Mouse (Mus musculus): ENCODE results near the gene Qars. TPM values are rescaled to one million over a fixed set of nuclear protein-coding genes. Genes with fewer than 3 reads are reported as not detected.
A peak's percentile ranks its signal among the peaks of the same experiment; 100 is the strongest.

Gene Qars
- polyA plus RNA-seq, 1 experiment from 2014 or later = 119 TPM

DNA sequence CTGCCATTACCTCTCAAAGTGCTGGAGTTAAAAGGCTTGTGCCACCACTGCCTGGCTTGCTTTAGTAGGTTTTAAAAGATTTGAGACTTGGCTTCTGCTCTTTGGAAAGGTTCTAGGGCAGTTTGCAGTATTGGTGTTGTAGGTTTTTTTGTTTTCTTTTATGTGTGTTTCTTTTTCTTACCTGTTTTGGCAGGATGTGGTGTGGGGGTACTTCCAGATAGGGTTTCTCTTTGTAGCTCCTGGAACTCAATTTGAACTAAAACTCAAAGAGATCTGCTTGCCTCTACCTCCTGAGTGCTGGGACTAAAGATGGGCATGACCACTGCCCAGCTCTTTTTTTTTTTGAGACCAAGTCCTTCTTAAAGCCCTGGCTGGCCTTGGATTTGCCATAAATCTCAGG, 33.3 kb downstream of the Qars start:
- Histone ChIP-seq H3K36me3 (ENCODE audit: control insufficient read depth, insufficient read depth, low read length) (peaks cover 93% of the 10 kb centered on the region), H3K4me2 (ENCODE audit: low read length) (no peak overlapping the region)
- ATAC-seq (replicated peaks; ENCODE audit: low FRiP score, low TSS enrichment, low read depth) = no peak

DNA sequence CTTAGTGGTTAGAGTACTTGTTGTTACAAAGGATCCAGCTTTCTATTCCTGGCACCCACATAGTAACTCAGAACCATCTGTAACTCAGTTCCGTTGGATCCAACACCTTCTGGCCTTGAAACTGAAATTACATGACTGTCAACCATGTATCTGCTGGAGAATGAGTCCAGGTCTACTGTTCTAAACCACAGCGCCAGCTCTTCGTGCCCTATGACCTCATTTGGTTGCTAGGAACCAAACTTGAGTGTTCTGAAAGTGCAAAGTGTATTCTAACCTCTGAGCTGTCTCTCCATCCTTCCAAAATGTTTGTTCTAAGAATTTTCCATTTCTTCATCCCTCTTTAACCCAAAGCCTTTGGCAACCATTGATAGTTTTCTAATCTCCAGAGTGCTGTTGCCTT, 38.5 kb downstream of the Qars start:
- H3K36me3 ChIP-seq (ENCODE audit: control insufficient read depth, insufficient read depth, low read length) = peaks cover 92% of the 10 kb centered on the region
- H3K4me2 ChIP-seq (ENCODE audit: low read length) = no peak overlapping the region
- no peaks in the 10 kb centered on the region for H3K9me3 ChIP-seq (ENCODE audit: control insufficient read depth, low read length)
- H3K9ac ChIP-seq (ENCODE audit: low read length) = no peak overlapping the region
- DNase-seq (ENCODE audit: low spot score) (no peak), ATAC-seq (replicated peaks; ENCODE audit: low FRiP score, low TSS enrichment, low read depth) (no peak)
- no peak overlapping the region for H3K4me3 ChIP-seq (ENCODE audit: low read depth, low read length)
- H3K27ac ChIP-seq (ENCODE audit: low read depth) = no peak overlapping the region
- H3K27me3 ChIP-seq (replicated peaks; ENCODE audit: control insufficient read depth, insufficient read depth, low read length) = no peaks in the 10 kb centered on the region
- WGBS = 93% methylated on average over 3 of the region's 3 CpGs
- no peaks in the 10 kb centered on the region for H3K4me1 ChIP-seq (replicated peaks; ENCODE audit: control insufficient read depth, insufficient read depth, low read length)

More for the DNA sequence above, 33.3 kb downstream of the Qars start:
- H3K9ac ChIP-seq (ENCODE audit: low read length) = no peak overlapping the region
- H3K4me1 ChIP-seq (replicated peaks; ENCODE audit: control insufficient read depth, insufficient read depth, low read length) = no peaks in the 10 kb centered on the region
- no peak overlapping the region for H3K4me3 ChIP-seq (ENCODE audit: low read depth, low read length)
- no peak overlapping the region for H3K27ac ChIP-seq (ENCODE audit: low read depth)
- no peak for DNase-seq (ENCODE audit: low spot score)
- no peaks in the 10 kb centered on the region for H3K9me3 ChIP-seq (ENCODE audit: control insufficient read depth, low read length)
- H3K27me3 ChIP-seq (replicated peaks; ENCODE audit: control insufficient read depth, insufficient read depth, low read length) = no peaks in the 10 kb centered on the region

DNA sequence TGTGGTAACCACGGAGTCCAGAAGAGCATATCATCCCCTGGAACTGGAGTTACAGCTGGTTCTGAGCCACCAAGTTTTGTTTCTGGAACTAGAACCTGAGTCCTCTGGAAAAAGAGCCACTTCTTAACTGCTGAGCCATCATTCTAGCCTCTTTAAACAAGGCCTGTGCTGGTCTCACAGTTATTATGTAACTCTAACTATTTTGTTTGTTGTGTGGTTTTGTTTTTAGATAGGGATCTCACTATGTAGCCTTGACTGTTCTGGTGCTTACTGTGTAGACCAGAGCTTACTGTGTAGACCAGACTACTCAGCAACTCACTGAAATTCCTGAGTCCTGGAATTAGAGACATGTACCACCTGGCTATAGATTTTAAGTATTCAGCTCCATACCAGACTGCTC, 39.4 kb downstream of the Qars start:
- no peaks in the 10 kb centered on the region for H3K27me3 ChIP-seq (replicated peaks; ENCODE audit: control insufficient read depth, insufficient read depth, low read length)
- peaks cover 90% of the 10 kb centered on the region for H3K36me3 ChIP-seq (ENCODE audit: control insufficient read depth, insufficient read depth, low read length)
- no peak overlapping the region for H3K4me2 ChIP-seq (ENCODE audit: low read length)
- 96% methylated on average over 1 of the region's 1 CpGs for whole genome bisulfite sequencing
- no peak overlapping the region for H3K4me3 ChIP-seq (ENCODE audit: low read depth, low read length)
- DNase-seq (ENCODE audit: low spot score) = no peak
- H3K9ac ChIP-seq (ENCODE audit: low read length) = no peak overlapping the region
- ATAC-seq (replicated peaks; ENCODE audit: low FRiP score, low TSS enrichment, low read depth) = no peak
- no peak overlapping the region for H3K27ac ChIP-seq (ENCODE audit: low read depth)
- H3K4me1 ChIP-seq (replicated peaks; ENCODE audit: control insufficient read depth, insufficient read depth, low read length) = no peaks in the 10 kb centered on the region
- no peaks in the 10 kb centered on the region for H3K9me3 ChIP-seq (ENCODE audit: control insufficient read depth, low read length)

DNA sequence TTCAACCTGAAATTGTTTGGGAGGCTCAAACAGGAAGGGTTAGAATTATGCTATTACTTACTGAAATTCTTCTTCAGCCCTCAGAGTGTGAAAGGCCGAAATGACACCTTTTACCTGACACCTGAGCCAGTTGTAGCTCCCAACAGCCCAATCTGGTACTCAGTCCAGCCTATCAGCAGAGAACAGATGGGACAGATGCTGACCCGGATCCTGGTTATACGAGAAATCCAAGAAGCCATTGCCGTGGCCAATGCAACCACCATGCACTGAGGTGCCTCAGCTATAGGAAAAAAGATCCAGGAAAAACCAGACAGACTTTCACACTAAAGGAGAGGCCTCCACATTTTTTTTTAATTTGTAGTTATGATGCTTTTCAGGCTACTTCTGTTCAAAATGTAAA, 51.7 kb downstream of the Qars start:
- no peaks in the 10 kb centered on the region for H3K9me3 ChIP-seq (ENCODE audit: control insufficient read depth, low read length)
- WGBS = 89% methylated on average over 4 of the region's 4 CpGs
- no peak overlapping the region for H3K27ac ChIP-seq (ENCODE audit: low read depth)
- DNase-seq (ENCODE audit: low spot score) = no peak
- ATAC-seq (replicated peaks; ENCODE audit: low FRiP score, low TSS enrichment, low read depth) = no peak
- peaks cover 74% of the 10 kb centered on the region for H3K36me3 ChIP-seq (ENCODE audit: control insufficient read depth, insufficient read depth, low read length)
- no peak overlapping the region for H3K4me2 ChIP-seq (ENCODE audit: low read length)
- no peak overlapping the region for H3K9ac ChIP-seq (ENCODE audit: low read length)
- peaks cover 10% of the 10 kb centered on the region for H3K4me1 ChIP-seq (replicated peaks; ENCODE audit: control insufficient read depth, insufficient read depth, low read length)
- no peak overlapping the region for H3K4me3 ChIP-seq (ENCODE audit: low read depth, low read length)
- H3K27me3 ChIP-seq (replicated peaks; ENCODE audit: control insufficient read depth, insufficient read depth, low read length) = no peaks in the 10 kb centered on the region

DNA sequence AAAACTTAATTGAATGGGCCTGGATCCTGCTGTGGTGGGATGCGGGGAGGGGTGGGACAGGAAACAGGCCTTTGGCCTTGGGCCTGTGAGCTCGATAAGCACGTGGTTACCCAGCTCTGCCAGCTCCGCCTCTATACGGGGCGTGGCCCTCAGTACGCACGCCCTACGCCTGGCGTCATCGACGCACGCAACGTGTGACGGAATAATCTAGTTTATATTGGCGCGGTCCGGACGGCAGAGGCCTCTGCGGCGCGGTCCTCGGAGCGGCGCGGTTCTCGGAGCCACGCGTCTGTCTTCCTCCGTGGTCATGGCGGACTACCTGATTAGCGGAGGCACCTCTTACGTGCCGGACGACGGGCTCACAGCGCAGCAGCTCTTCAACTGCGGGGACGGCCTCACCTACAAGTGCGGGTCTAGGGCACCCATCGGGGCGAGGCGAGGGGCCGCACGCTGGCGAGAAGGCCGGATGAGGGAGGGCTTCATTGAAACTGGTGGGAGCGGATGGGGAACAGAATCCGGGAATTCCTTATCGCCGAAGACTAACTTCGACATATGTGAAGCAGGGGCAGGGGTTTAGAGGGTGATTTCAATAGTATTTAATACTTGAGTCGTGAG, 52.8 kb downstream of the Qars start, which contains the start of gene Impdh2:
TSS of gene Impdh2 (plus strand) at position 60 of the 615 bp plus-strand sequence.
- H3K36me3 ChIP-seq (ENCODE audit: control insufficient read depth, insufficient read depth, low read length) = peaks cover 76% of the 10 kb centered on the region
- H3K4me2 ChIP-seq (ENCODE audit: low read length) = peak within 1 kb of the TSS; percentile 60
- H3K9me3 ChIP-seq (ENCODE audit: control insufficient read depth, low read length) = no peaks in the 10 kb centered on the region
- H3K27ac ChIP-seq (ENCODE audit: low read depth) = peak within 1 kb of the TSS; percentile 64; the same call in 1 of the 2 replicates
- DNase-seq (ENCODE audit: low spot score) (peak; percentile 98), ATAC-seq (replicated peaks; ENCODE audit: low FRiP score, low TSS enrichment, low read depth) (peak; percentile 98)
- H3K27me3 ChIP-seq (replicated peaks; ENCODE audit: control insufficient read depth, insufficient read depth, low read length) = no peaks in the 10 kb centered on the region
- peak within 1 kb of the TSS; percentile 48 for H3K4me3 ChIP-seq (ENCODE audit: low read depth, low read length)
- H3K9ac ChIP-seq (ENCODE audit: low read length) = peak within 1 kb of the TSS; percentile 55
- under 1% methylated on average over 52 of the region's 53 CpGs for WGBS
- H3K4me1 ChIP-seq (replicated peaks; ENCODE audit: control insufficient read depth, insufficient read depth, low read length) = peaks cover 10% of the 10 kb centered on the region

DNA sequence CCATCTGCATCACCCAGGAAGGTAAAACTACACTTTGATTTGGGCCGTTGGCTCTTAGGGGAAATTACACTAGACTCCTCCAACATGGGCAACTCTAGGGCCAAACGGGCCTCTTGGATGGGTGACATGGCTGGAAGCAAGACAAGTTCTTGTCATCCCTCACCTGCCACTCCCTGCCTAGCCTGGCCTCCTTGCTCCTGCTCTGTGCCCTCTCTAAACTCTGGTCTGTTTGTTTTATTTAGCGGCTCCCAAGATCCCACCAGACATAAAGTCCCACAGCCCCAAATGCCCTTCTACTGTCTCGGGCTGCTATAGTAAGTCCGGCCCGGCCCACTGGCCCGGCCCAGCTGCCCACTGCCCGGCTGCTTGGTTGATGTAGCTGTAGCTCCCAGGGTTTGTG, 56.2 kb downstream of the Qars start:
- H3K36me3 ChIP-seq (ENCODE audit: control insufficient read depth, insufficient read depth, low read length) = peaks cover 52% of the 10 kb centered on the region
- WGBS = 90% methylated on average over 8 of the region's 8 CpGs
- H3K9me3 ChIP-seq (ENCODE audit: control insufficient read depth, low read length) = no peaks in the 10 kb centered on the region
- ATAC-seq (replicated peaks; ENCODE audit: low FRiP score, low TSS enrichment, low read depth) (no peak), DNase-seq (ENCODE audit: low spot score) (no peak)
- H3K27me3 ChIP-seq (replicated peaks; ENCODE audit: control insufficient read depth, insufficient read depth, low read length) = no peaks in the 10 kb centered on the region
- H3K4me2 ChIP-seq (ENCODE audit: low read length) = no peak overlapping the region
- no peak overlapping the region for H3K27ac ChIP-seq (ENCODE audit: low read depth)
- no peak overlapping the region for H3K4me3 ChIP-seq (ENCODE audit: low read depth, low read length)
- H3K9ac ChIP-seq (ENCODE audit: low read length) = no peak overlapping the region
- peaks cover 23% of the 10 kb centered on the region for H3K4me1 ChIP-seq (replicated peaks; ENCODE audit: control insufficient read depth, insufficient read depth, low read length)

DNA sequence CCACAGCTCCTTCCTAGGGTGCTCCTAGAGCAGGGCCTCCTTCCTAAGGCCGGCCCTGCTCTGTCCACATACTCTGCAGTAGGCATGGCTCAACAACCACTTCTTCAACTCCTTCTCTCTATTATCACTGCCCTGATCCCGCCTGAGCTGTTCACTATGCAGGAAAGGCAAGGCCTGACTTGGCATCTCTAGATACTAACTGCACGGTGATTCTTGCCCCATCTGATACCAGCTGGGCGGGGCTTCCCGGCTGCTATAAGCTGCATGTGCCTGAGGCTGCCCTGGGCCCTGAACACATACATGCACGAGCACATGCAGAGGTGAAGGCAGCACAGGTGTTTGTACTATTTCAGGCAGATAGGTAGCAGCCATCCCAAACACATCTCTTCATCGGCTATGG, 56.6 kb downstream of the Qars start:
- DNase-seq (ENCODE audit: low spot score) (no peak), ATAC-seq (replicated peaks; ENCODE audit: low FRiP score, low TSS enrichment, low read depth) (no peak)
- Histone ChIP-seq H3K4me1 (replicated peaks; ENCODE audit: control insufficient read depth, insufficient read depth, low read length) (peaks cover 23% of the 10 kb centered on the region), H3K4me3 (ENCODE audit: low read depth, low read length) (no peak overlapping the region), H3K9ac (ENCODE audit: low read length) (no peak overlapping the region), H3K27me3 (replicated peaks; ENCODE audit: control insufficient read depth, insufficient read depth, low read length) (no peaks in the 10 kb centered on the region), H3K27ac (ENCODE audit: low read depth) (no peak overlapping the region), H3K4me2 (ENCODE audit: low read length) (no peak overlapping the region), H3K9me3 (ENCODE audit: control insufficient read depth, low read length) (no peaks in the 10 kb centered on the region), H3K36me3 (ENCODE audit: control insufficient read depth, insufficient read depth, low read length) (peaks cover 47% of the 10 kb centered on the region)
- 83% methylated on average over 7 of the region's 7 CpGs for WGBS

Other genes with a start within 250 kb of the Qars start
- 71.7 and 75.6 TPM in 2 replicates for gene Dag1, start 243.7 kb upstream of the Qars start, polyA plus RNA-seq (2014; fragmentation: Nextera tagmentation; extraction: Ambion mirVana)
- gene Nicn1, start 217.3 kb upstream of the Qars start, polyA plus RNA-seq (2014; fragmentation: Nextera tagmentation; extraction: Ambion mirVana) = 38.9 and 41.2 TPM in 2 replicates
- 23.0 and 24.2 TPM in 2 replicates for gene Amt, start 210.9 kb upstream of the Qars start, polyA plus RNA-seq (2014; fragmentation: Nextera tagmentation; extraction: Ambion mirVana)
- 281 and 309 TPM in 2 replicates for gene Rhoa, start 201.6 kb upstream of the Qars start, polyA plus RNA-seq (2014; fragmentation: Nextera tagmentation; extraction: Ambion mirVana)
- 27.5 and 30.4 TPM in 2 replicates for gene Tcta, start 201.5 kb upstream of the Qars start, polyA plus RNA-seq (2014; fragmentation: Nextera tagmentation; extraction: Ambion mirVana)
- gene Gpx1, start 168.8 kb upstream of the Qars start, polyA plus RNA-seq (2014; fragmentation: Nextera tagmentation; extraction: Ambion mirVana) = 760 and 815 TPM in 2 replicates
- gene Usp4, start 159.9 kb upstream of the Qars start, polyA plus RNA-seq (2014; fragmentation: Nextera tagmentation; extraction: Ambion mirVana) = 103 and 114 TPM in 2 replicates
- gene 1700102P08Rik, start 114.9 kb upstream of the Qars start, polyA plus RNA-seq (2014; fragmentation: Nextera tagmentation; extraction: Ambion mirVana) = 0.55 and 0.66 TPM in 2 replicates
- 1.5 and 1.7 TPM in 2 replicates for gene Ccdc36, start 79.2 kb upstream of the Qars start, polyA plus RNA-seq (2014; fragmentation: Nextera tagmentation; extraction: Ambion mirVana)
- gene BC048562, start 71.2 kb upstream of the Qars start, polyA plus RNA-seq (2014; fragmentation: Nextera tagmentation; extraction: Ambion mirVana) = not detected in 2 replicates
- gene Ccdc71, start 47.2 kb upstream of the Qars start, polyA plus RNA-seq (2014; fragmentation: Nextera tagmentation; extraction: Ambion mirVana) = 43.9 and 49.7 TPM in 2 replicates
- gene Klhdc8b, start 46.1 kb upstream of the Qars start, polyA plus RNA-seq (2014; fragmentation: Nextera tagmentation; extraction: Ambion mirVana) = 59.9 and 60.7 TPM in 2 replicates
- gene Lamb2, start 28.0 kb upstream of the Qars start, polyA plus RNA-seq (2014; fragmentation: Nextera tagmentation; extraction: Ambion mirVana) = 32.3 and 33.7 TPM in 2 replicates
- 51.6 and 53.5 TPM in 2 replicates for gene Usp19, start 17.1 kb upstream of the Qars start, polyA plus RNA-seq (2014; fragmentation: Nextera tagmentation; extraction: Ambion mirVana)
- gene Qrich1, start 9.1 kb downstream of the Qars start, polyA plus RNA-seq (2014; fragmentation: Nextera tagmentation; extraction: Ambion mirVana) = 122 and 133 TPM in 2 replicates
- 226 and 246 TPM in 2 replicates for gene Impdh2, start 52.6 kb downstream of the Qars start, polyA plus RNA-seq (2014; fragmentation: Nextera tagmentation; extraction: Ambion mirVana)
- 37.0 and 39.8 TPM in 2 replicates for gene Ndufaf3, start 59.7 kb downstream of the Qars start, polyA plus RNA-seq (2014; fragmentation: Nextera tagmentation; extraction: Ambion mirVana)
- 127 and 146 TPM in 2 replicates for gene Dalrd3, start 62.2 kb downstream of the Qars start, polyA plus RNA-seq (2014; fragmentation: Nextera tagmentation; extraction: Ambion mirVana)
- 82.0 and 95.0 TPM in 2 replicates for gene Wdr6, start 71.0 kb downstream of the Qars start, polyA plus RNA-seq (2014; fragmentation: Nextera tagmentation; extraction: Ambion mirVana)
- 5.9 and 7.0 TPM in 2 replicates for gene P4htm, start 90.0 kb downstream of the Qars start, polyA plus RNA-seq (2014; fragmentation: Nextera tagmentation; extraction: Ambion mirVana)
- 43.1 and 46.7 TPM in 2 replicates for gene Arih2, start 141.7 kb downstream of the Qars start, polyA plus RNA-seq (2014; fragmentation: Nextera tagmentation; extraction: Ambion mirVana)
- gene Slc25a20, start 154.4 kb downstream of the Qars start, polyA plus RNA-seq (2014; fragmentation: Nextera tagmentation; extraction: Ambion mirVana) = 29.1 and 34.5 TPM in 2 replicates
- gene Prkar2a, start 181.6 kb downstream of the Qars start, polyA plus RNA-seq (2014; fragmentation: Nextera tagmentation; extraction: Ambion mirVana) = 52.3 and 54.4 TPM in 2 replicates